Mouse (Mus musculus) midbrain, embryonic 12.5 days (tissue): ENCODE data around the gene Med28. TPM values are rescaled to one million over a fixed set of nuclear protein-coding genes. Genes with fewer than 3 reads are reported as not detected.
A peak's percentile ranks its signal among the peaks of the same experiment; 100 is the strongest.

Experiments used
- ATAC-seq: fragments of 200-750 bp; cut with Nextera tagmentation; 2 replicates; pipeline ENCODE4 v1.8.0; 2017; ENCODE audit warnings: low read depth, moderate TSS enrichment, moderate library complexity; ENCODE audit not compliant: low FRiP score
- H3K27ac ChIP-seq: fragments of 300-500 bp; sonication (generic); replicated peaks from 2 replicates; pipeline ENCODE4 v1.5.1; 2016; ENCODE audit warnings: mild to moderate bottlenecking
- H3K27me3 ChIP-seq: fragments of 300-500 bp; sonication (generic); 2 replicates; pipeline ENCODE4 v1.6.1; 2016; ENCODE audit warnings: mild to moderate bottlenecking
- H3K36me3 ChIP-seq: fragments of 300-500 bp; sonication (generic); 2 replicates; pipeline ENCODE4 v1.6.1; 2016
- H3K4me1 ChIP-seq: fragments of 300-500 bp; sonication (generic); 2 replicates; pipeline ENCODE4 v1.6.1; 2016
- H3K4me2 ChIP-seq: fragments of 300-500 bp; sonication (generic); replicated peaks from 2 replicates; pipeline ENCODE4 v1.6.1; 2016; ENCODE audit warnings: mild to moderate bottlenecking, moderate library complexity
- H3K4me3 ChIP-seq: fragments of 300-500 bp; sonication (generic); 2 replicates; pipeline ENCODE4 v1.5.1; 2016; ENCODE audit warnings: mild to moderate bottlenecking
- H3K9ac ChIP-seq: fragments of 300-500 bp; sonication (generic); replicated peaks from 2 replicates; pipeline ENCODE4 v1.6.1; 2016; ENCODE audit warnings: mild to moderate bottlenecking, moderate library complexity
- H3K9me3 ChIP-seq: fragments of 300-500 bp; sonication (generic); 2 replicates; pipeline ENCODE4 v1.6.1; 2016; ENCODE audit warnings: mild to moderate bottlenecking
- WGBS: fragments of 180-500 bp; shearing (Covaris S2); methylation state at CpG from one replicate; pipeline ENCODE4 v1.1.7; 2016; 5-methylcytosine and 5-hydroxymethylcytosine counted together
- polyA plus RNA-seq: library from polyadenylated mRNA; unstranded; fragments of >200 nt; fragmentation: Nextera tagmentation; extraction: Ambion mirVana; gene quantifications from 2 replicates; pipeline ENCODE4 v1.2.1, GENCODE M21; 2016

The Med28 gene
- polyA plus RNA-seq, 1 experiment from 2014 or later = 287 TPM

- no peak for ATAC-seq
- H3K9ac ChIP-seq = no peak overlapping the region
- no peak overlapping the region for H3K4me3 ChIP-seq
- H3K4me2 ChIP-seq = no peak overlapping the region
- H3K4me1 ChIP-seq = no peaks in the 10 kb centered on the region
- WGBS = 92% methylated on average over 10 of the region's 10 CpGs
- peaks cover 18% of the 10 kb centered on the region for H3K36me3 ChIP-seq
- no peaks in the 10 kb centered on the region for H3K27me3 ChIP-seq
- H3K27ac ChIP-seq = no peak overlapping the region
- no peaks in the 10 kb centered on the region for H3K9me3 ChIP-seq
Measured at GRCm38 (mm10) chr5:45515151-45515743, 4.8 kb upstream of the Med28 start.

DNA sequence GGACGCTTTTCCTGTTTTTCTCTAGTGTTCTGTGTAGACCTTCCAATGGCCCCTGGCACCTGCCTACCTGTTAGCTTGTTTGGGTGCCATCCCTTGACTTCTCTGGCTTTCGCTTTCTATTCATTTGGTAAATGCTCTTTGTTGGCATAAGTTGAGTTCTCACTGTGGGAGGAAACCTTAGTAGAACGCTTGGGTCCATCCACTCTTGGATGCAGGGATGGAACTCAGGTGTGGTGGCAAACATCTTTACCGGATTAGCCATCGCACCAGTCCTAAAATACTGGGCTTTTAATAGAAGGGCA is 731 bp downstream of the Med28 start:
- H3K4me3 ChIP-seq = peak overlapping the region; percentile 96
- 7% methylated on average over 5 of the region's 5 CpGs for whole genome bisulfite sequencing
- peak overlapping the region; percentile 94 for H3K9ac ChIP-seq
- H3K9me3 ChIP-seq = no peaks in the 10 kb centered on the region
- H3K27me3 ChIP-seq = no peaks in the 10 kb centered on the region
- H3K4me2 ChIP-seq = peak overlapping the region; percentile 94
- ATAC-seq = no peak
- peaks cover 15% of the 10 kb centered on the region for H3K4me1 ChIP-seq
- peaks cover 14% of the 10 kb centered on the region for H3K36me3 ChIP-seq
- H3K27ac ChIP-seq = no peak overlapping the region

- no peak for ATAC-seq
- H3K9me3 ChIP-seq = no peaks in the 10 kb centered on the region
- no peak overlapping the region for H3K27ac ChIP-seq
- H3K4me2 ChIP-seq = peak overlapping the region; percentile 94
- peaks cover 15% of the 10 kb centered on the region for H3K4me1 ChIP-seq
- no peaks in the 10 kb centered on the region for H3K27me3 ChIP-seq
- H3K36me3 ChIP-seq = peaks cover 22% of the 10 kb centered on the region
- H3K9ac ChIP-seq = no peak overlapping the region
- H3K4me3 ChIP-seq = peak overlapping the region; percentile 96; the same call in 1 of the 2 replicates
- 95% methylated on average over 6 of the region's 6 CpGs for WGBS
Measured at GRCm38 (mm10) chr5:45521601-45522000, 1.6 kb downstream of the Med28 start.

DNA sequence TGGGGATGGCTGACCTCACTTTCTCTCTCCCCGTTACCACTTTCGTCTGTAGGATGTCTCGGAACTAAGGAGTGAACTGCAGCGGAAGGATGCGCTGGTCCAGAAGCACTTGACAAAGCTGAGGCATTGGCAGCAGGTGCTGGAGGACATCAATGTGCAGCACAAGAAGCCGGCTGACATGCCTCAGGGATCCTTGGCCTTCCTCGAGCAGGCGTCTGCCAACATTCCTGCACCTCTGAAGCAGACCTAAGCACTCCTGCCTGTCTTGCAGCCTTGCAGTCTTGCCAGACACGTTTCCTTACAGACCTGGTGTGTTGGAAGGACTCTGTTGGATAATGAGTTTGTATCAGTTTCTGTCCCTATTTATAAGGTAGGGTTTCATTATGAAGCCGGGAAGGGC is 5.1 kb downstream of the Med28 start:
- no peak overlapping the region for H3K9ac ChIP-seq
- H3K27ac ChIP-seq = no peak overlapping the region
- no peak overlapping the region for H3K4me2 ChIP-seq
- H3K36me3 ChIP-seq = peaks cover 54% of the 10 kb centered on the region
- peaks cover 15% of the 10 kb centered on the region for H3K4me1 ChIP-seq
- no peak overlapping the region for H3K4me3 ChIP-seq
- H3K27me3 ChIP-seq = no peaks in the 10 kb centered on the region
- ATAC-seq = no peak
- 91% methylated on average over 10 of the region's 10 CpGs for WGBS
- H3K9me3 ChIP-seq = no peaks in the 10 kb centered on the region

- Histone ChIP-seq H3K9ac (no peak overlapping the region), H3K27me3 (no peaks in the 10 kb centered on the region), H3K4me2 (no peak overlapping the region), H3K4me1 (peaks cover 8% of the 10 kb centered on the region), H3K4me3 (no peak overlapping the region), H3K9me3 (no peaks in the 10 kb centered on the region), H3K27ac (no peak overlapping the region), H3K36me3 (peaks cover 60% of the 10 kb centered on the region)
- 95% methylated on average over 4 of the region's 4 CpGs for WGBS
- no peak for ATAC-seq
Measured at GRCm38 (mm10) chr5:45526338-45526737, 6.3 kb downstream of the Med28 start.

DNA sequence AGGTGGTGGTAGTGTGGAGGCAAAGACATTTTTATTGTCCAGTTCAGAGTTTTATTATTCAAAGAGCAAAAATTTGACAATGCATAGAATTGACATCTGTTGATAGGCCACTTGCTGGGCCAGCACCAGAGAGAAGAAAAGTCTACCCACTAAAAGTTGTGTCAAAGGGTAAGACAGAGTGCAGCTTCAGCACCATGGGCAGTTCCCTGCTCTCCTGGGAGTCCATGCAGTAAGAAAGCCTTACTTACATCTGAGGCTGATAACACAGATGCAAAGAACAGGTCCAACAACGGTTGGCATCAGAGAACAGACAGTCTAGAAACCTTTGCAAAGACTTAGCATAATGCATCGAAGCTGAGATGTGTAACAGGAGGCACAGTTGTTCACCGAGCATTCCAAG is 9.7 kb downstream of the Med28 start:
- no peak for ATAC-seq
- H3K27me3 ChIP-seq = no peaks in the 10 kb centered on the region
- WGBS = 91% methylated on average over 3 of the region's 3 CpGs

DNA sequence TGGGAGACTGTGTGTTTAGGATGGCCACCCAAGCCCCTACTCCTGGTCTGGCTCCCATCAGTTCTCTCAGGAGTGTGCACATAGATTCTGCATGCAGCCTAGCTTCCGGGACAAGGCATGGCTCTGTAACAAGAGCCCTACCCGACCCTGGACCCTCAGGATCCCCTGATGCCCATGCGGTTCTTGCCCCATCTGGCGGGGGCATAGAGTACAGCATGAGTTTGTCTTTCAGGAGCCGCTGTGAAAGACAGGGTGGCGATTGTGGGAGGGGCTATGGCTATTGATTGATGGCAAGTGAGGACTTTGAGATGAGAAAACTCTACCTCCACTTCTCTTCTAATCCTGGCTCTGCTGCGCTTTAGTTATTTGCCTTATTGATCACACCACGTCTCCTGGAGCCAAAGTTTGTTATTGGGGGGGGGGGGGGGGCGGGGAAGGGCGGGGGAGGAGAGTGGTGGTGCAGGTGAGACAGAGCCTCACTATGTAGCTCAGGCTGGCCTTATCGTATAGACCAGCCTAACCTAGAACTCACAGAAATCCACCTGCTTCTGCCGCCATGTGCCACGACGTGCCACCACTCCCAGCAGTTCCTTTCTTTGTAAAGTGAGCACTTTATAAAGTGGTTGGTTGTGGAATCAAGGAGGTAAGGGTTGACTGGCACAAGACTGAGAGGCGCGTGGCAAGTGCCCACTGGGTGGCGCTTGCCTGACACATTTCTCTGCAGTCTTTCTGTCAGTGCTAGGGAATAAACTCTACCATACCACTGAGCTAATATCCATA is 14.5 kb downstream of the Med28 start:
- Histone ChIP-seq H3K27ac (no peak overlapping the region), H3K36me3 (peaks cover 16% of the 10 kb centered on the region), H3K27me3 (no peaks in the 10 kb centered on the region), H3K4me1 (0 out of 2 replicates have a peak, but pooled peaks cover 3% of the 10 kb centered on the region), H3K4me2 (peak overlapping the region; percentile 22), H3K9ac (no peak overlapping the region), H3K9me3 (no peaks in the 10 kb centered on the region), H3K4me3 (no peak overlapping the region)
- WGBS = 6% methylated on average over 15 of the region's 17 CpGs
- peak; percentile 81 for ATAC-seq

More for the DNA sequence above, 9.7 kb downstream of the Med28 start:
- Histone ChIP-seq H3K9ac (no peak overlapping the region), H3K27ac (no peak overlapping the region), H3K4me2 (no peak overlapping the region), H3K4me1 (0 out of 2 replicates have a peak, but pooled peaks cover 3% of the 10 kb centered on the region), H3K36me3 (peaks cover 63% of the 10 kb centered on the region), H3K4me3 (no peak overlapping the region), H3K9me3 (no peaks in the 10 kb centered on the region)

DNA sequence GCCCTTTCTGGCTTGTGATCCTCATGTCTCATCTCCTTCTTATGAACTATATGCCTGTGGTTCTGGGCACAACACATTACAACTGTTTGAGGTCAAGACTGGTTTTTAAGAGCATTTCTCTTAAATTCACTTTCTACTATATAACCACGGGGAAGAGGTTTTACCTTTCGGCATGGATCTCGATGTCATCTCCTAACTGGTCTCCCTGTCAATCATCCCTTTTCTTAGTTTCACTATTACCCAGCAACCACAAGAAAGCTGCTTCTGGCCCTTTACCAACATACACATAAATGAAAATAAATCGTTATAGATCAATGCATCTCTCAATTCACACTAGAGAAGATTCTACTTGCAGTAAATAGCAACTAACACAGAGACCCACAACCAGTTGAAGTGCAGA is 15.1 kb downstream of the Med28 start:
- WGBS = 72% methylated on average over 4 of the region's 4 CpGs

GRCm38 (mm10) chr5:45539502-45539901 is 19.5 kb downstream of the Med28 start:
- H3K4me1 ChIP-seq = no peaks in the 10 kb centered on the region
- no peaks in the 10 kb centered on the region for H3K36me3 ChIP-seq
- H3K4me3 ChIP-seq = no peak overlapping the region
- H3K4me2 ChIP-seq = no peak overlapping the region
- 54% methylated on average over 10 of the region's 10 CpGs for WGBS
- ATAC-seq = no peak
- H3K9me3 ChIP-seq = no peaks in the 10 kb centered on the region
- no peak overlapping the region for H3K27ac ChIP-seq
- no peak overlapping the region for H3K9ac ChIP-seq
- no peaks in the 10 kb centered on the region for H3K27me3 ChIP-seq

More for the DNA sequence above, 15.1 kb downstream of the Med28 start:
- Histone ChIP-seq H3K36me3 (peaks cover 11% of the 10 kb centered on the region), H3K4me2 (no peak overlapping the region), H3K27me3 (no peaks in the 10 kb centered on the region), H3K27ac (no peak overlapping the region), H3K9me3 (no peaks in the 10 kb centered on the region), H3K4me3 (no peak overlapping the region), H3K9ac (no peak overlapping the region), H3K4me1 (0 out of 2 replicates have a peak, but pooled peaks cover 3% of the 10 kb centered on the region)
- ATAC-seq = no peak

- Histone ChIP-seq H3K27ac (no peak overlapping the region), H3K4me1 (no peaks in the 10 kb centered on the region), H3K4me2 (no peak overlapping the region), H3K9ac (no peak overlapping the region), H3K36me3 (no peaks in the 10 kb centered on the region), H3K9me3 (no peaks in the 10 kb centered on the region), H3K4me3 (no peak overlapping the region), H3K27me3 (no peaks in the 10 kb centered on the region)
- WGBS = 74% methylated on average over 5 of the region's 5 CpGs
- no peak for ATAC-seq
Measured at GRCm38 (mm10) chr5:45543374-45543773, 23.3 kb downstream of the Med28 start.

DNA sequence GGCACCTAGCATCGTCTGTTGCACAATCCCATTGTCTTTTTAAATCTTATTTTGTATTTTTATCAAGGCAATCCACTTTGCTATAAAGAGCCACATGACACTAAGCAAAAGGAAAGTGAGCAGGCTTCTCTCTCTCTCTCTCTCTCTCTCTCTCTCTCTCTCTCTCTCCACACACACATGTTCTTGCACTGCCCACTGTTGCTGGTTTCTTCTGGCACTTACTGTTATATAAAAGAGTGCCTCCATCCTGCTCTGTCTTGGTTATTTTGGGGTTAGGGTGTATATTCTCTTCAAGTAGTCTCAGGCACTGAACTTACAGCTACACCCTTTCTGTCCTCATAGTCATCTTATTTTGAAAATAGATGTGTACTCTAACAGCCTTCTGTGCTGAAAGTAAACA is 29.6 kb downstream of the Med28 start:
- H3K9me3 ChIP-seq = no peaks in the 10 kb centered on the region
- no peak for ATAC-seq
- H3K27me3 ChIP-seq = no peaks in the 10 kb centered on the region
- no peak overlapping the region for H3K27ac ChIP-seq
- no peaks in the 10 kb centered on the region for H3K36me3 ChIP-seq
- H3K4me3 ChIP-seq = no peak overlapping the region
- H3K4me1 ChIP-seq = no peaks in the 10 kb centered on the region
- H3K4me2 ChIP-seq = no peak overlapping the region
- WGBS = 89% methylated on average over 1 of the region's 1 CpGs
- no peak overlapping the region for H3K9ac ChIP-seq

DNA sequence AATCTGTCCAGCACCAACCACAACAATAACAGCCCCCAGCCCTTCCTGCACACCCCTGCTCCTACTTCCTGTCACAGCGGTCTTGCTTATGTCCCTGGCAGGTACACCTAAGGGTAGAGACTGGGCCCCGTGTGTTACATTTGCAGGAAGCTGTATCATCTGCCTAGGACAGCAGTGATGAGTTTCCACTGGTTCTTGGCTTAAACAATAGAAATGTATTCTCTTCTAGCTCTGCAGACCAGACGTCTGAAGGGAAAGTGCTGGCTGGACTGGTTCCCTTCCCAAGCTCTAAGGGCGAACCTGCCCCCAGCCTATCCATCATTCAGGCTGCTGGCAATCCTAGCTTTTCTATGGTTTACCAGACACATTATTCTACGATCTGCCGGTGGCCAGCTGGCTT is 44.0 kb downstream of the Med28 start:
- Histone ChIP-seq H3K9ac (no peak overlapping the region), H3K27me3 (no peaks in the 10 kb centered on the region), H3K27ac (no peak overlapping the region), H3K4me3 (no peak overlapping the region), H3K9me3 (no peaks in the 10 kb centered on the region), H3K36me3 (no peaks in the 10 kb centered on the region), H3K4me2 (no peak overlapping the region), H3K4me1 (no peaks in the 10 kb centered on the region)
- WGBS = 76% methylated on average over 6 of the region's 6 CpGs
- no peak for ATAC-seq
